In the genomic region with DNA sequence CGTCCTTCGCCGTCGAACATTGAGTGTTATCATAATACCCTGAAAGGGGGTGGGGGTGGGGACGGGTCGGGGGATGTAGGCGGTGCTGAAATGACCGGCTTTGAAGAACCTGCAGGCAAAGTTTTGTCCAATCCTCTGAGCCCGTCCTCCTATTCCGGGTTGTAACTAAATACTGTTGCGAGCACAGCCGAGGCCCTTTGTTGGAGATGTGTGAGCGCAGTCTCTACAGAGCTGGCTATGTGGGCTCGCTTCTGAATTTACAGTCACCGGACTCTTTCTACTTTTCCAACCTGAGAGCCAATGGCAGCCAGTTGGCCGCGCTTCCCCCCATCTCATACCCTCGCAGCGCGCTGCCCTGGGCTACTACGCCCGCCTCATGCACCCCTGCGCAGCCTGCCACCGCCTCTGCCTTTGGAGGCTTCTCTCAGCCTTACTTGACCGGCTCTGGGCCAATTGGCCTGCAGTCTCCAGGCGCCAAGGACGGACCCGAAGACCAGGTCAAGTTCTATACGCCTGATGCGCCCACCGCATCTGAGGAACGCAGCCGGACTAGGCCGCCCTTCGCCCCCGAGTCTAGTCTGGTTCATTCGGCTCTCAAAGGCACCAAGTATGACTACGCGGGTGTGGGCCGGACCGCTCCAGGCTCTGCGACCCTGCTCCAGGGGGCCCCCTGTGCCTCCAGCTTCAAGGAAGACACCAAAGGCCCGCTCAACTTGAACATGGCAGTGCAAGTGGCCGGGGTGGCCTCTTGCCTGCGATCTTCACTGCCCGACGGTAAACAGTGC, we compare ENCODE assay signal across 24 mouse cellular contexts. TPM values are rescaled to one million over a fixed set of nuclear protein-coding genes. Genes with fewer than 3 reads are reported as not detected.
DNase-seq lines count a peak whose midpoint lies in the region; ATAC-seq and TF ChIP-seq lines count a peak whose summit lies in the region.
"Had no signal": no experiment of that assay in that cellular context is flagged by ENCODE, and none has a peak within 500 bp of the region (broad histone marks: within the 10 kb centered on the region; RNA-seq: fewer than 3 reads in every experiment).

A gene (plus strand): TSS at position 133 of the 785 bp plus-strand sequence.

- intact Hi-C loops in left cerebral cortex, adult 2 months (cut with DNase I), result no loop called here

- no peaks in the 10 kb centered on the region for H3K9me3 ChIP-seq in kidney, embryonic 15.5 days (replicated peaks)
- H3K9me3 ChIP-seq in neural tube, embryonic 11.5 days (ENCODE audit: control insufficient read depth, low read length), result no peaks in the 10 kb centered on the region
- no peaks in the 10 kb centered on the region for H3K9me3 ChIP-seq in neural tube, embryonic 13.5 days
- H3K9me3 ChIP-seq: midbrain, embryonic 13.5 days had no signal

- H3K4me1 ChIP-seq in kidney, embryonic 15.5 days, result peaks cover 72% of the 10 kb centered on the region
- H3K4me1 ChIP-seq in neural tube, embryonic 11.5 days (ENCODE audit: control insufficient read depth, insufficient read depth, low read length), result 0 out of 2 replicates have a peak, but pooled peaks cover 6% of the 10 kb centered on the region
- H3K4me1 ChIP-seq in neural tube, embryonic 13.5 days (replicated peaks), result peaks cover 8% of the 10 kb centered on the region

- TF ChIP-seq CTCF in left cerebral cortex, adult 2 months (IDR thresholded peaks at IDR 0.05), result no peak

- 6% methylated on average over 47 of the region's 47 CpGs for WGBS in kidney, embryonic 15.5 days
- WGBS in neural tube, embryonic 11.5 days, result 1% methylated on average over 47 of the region's 47 CpGs
- 2% methylated on average over 47 of the region's 47 CpGs for WGBS in neural tube, embryonic 13.5 days

- H3K9ac ChIP-seq in kidney, embryonic 15.5 days, result peak within 1 kb of the TSS; percentile 37; the same call in 1 of the 2 replicates
- no peak within 1 kb of the TSS for H3K9ac ChIP-seq in neural tube, embryonic 11.5 days (ENCODE audit: low read length)
- H3K9ac ChIP-seq in neural tube, embryonic 13.5 days, result no peak within 1 kb of the TSS
- H3K9ac ChIP-seq: liver, postnatal 0 days; midbrain, embryonic 13.5 days had no signal

- H3K27me3 ChIP-seq in kidney, embryonic 15.5 days, result peaks cover 81% of the 10 kb centered on the region
- peaks cover 98% of the 10 kb centered on the region for H3K27me3 ChIP-seq in neural tube, embryonic 11.5 days (ENCODE audit: control insufficient read depth, insufficient read depth, low read length)
- peaks cover 100% of the 10 kb centered on the region for H3K27me3 ChIP-seq in neural tube, embryonic 13.5 days

- no peaks in the 10 kb centered on the region for H3K36me3 ChIP-seq in kidney, embryonic 15.5 days
- no peaks in the 10 kb centered on the region for H3K36me3 ChIP-seq in neural tube, embryonic 11.5 days (ENCODE audit: control insufficient read depth, insufficient read depth, low read length)
- H3K36me3 ChIP-seq in neural tube, embryonic 13.5 days, result no peaks in the 10 kb centered on the region
- H3K36me3 ChIP-seq: midbrain, embryonic 13.5 days had no signal

- ATAC-seq in kidney, embryonic 15.5 days (replicated peaks; ENCODE audit: low FRiP score), result peak; percentile 7; the same call in 1 of the 2 replicates
- no peak for ATAC-seq in neural tube, embryonic 11.5 days (ENCODE audit: insufficient read depth, low FRiP score, low TSS enrichment)
- ATAC-seq in neural tube, embryonic 13.5 days (ENCODE audit: low read depth), result no peak
- ATAC-seq: CD4-positive, CD25-positive, alpha-beta regulatory T cell, adult 4 months; inflammation-experienced regulatory T-cells, adult 6 months; liver, postnatal 0 days; midbrain, embryonic 13.5 days had no signal

- peak within 1 kb of the TSS; percentile 28 for H3K4me3 ChIP-seq in kidney, embryonic 15.5 days (replicated peaks)
- peak within 1 kb of the TSS; percentile 15 for H3K4me3 ChIP-seq in neural tube, embryonic 11.5 days (ENCODE audit: low read depth, low read length)
- peak within 1 kb of the TSS; percentile 14 for H3K4me3 ChIP-seq in neural tube, embryonic 13.5 days
- no peak within 1 kb of the TSS for H3K4me3 ChIP-seq in left cerebral cortex, adult 2 months
- H3K4me3 ChIP-seq: midbrain, embryonic 13.5 days had no signal

- peak within 1 kb of the TSS; percentile 49 for H3K4me2 ChIP-seq in kidney, embryonic 15.5 days
- peak within 1 kb of the TSS; percentile 13 for H3K4me2 ChIP-seq in neural tube, embryonic 11.5 days (ENCODE audit: low read depth)
- H3K4me2 ChIP-seq in neural tube, embryonic 13.5 days, result peak within 1 kb of the TSS; percentile 29
- H3K4me2 ChIP-seq: heart, embryonic 11.5 days; midbrain, embryonic 13.5 days had no signal

- peak within 1 kb of the TSS; percentile 82 for H3K27ac ChIP-seq in kidney, embryonic 15.5 days
- H3K27ac ChIP-seq in neural tube, embryonic 11.5 days (ENCODE audit: low read depth, low read length), result no peak within 1 kb of the TSS
- H3K27ac ChIP-seq in neural tube, embryonic 13.5 days (replicated peaks), result no peak within 1 kb of the TSS
- H3K27ac ChIP-seq in left cerebral cortex, adult 2 months, result no peak within 1 kb of the TSS
- H3K27ac ChIP-seq: midbrain, embryonic 13.5 days had no signal

- DNase-seq in kidney, adult 11 months, result no peak
- DNase-seq in neural tube, embryonic 11.5 days (ENCODE audit: low spot score), result peak; percentile 38
- DNase-seq in neural tube, embryonic 10.5 days (ENCODE audit: extremely low spot score, low spot score), result no peak
- DNase-seq in forelimb bud, embryonic 11.5 days (ENCODE audit: low read depth, low spot score), result peak; percentile 74
- no peak for DNase-seq in adrenal gland, adult 18-20 months (ENCODE audit: low spot score in 2 of 2)
- no peak for DNase-seq in left cerebral cortex, adult 2 months (ENCODE audit: extremely low spot score in 1 of 2, low spot score in 2 of 2)
- DNase-seq: cerebellum, postnatal 36 days; gastrocnemius, postnatal 14 days; liver, postnatal 0 days; thymus, postnatal 25 days had no signal

RNA-seq across cellular contexts. Expression of the gene that starts here (rescaled TPM):
- polyA plus RNA-seq in kidney, embryonic 15.5 days (2015; fragmentation: Nextera tagmentation; extraction: Ambion mirVana), result 5.4 and 6.4 TPM in 2 replicates
- polyA plus RNA-seq in neural tube, embryonic 11.5 days (2014; fragmentation: Nextera tagmentation; extraction: Ambion mirVana), result 2.1 TPM in 2 replicates
- polyA plus RNA-seq in neural tube, embryonic 13.5 days (2015; fragmentation: Nextera tagmentation; extraction: Ambion mirVana), result 0.50 and 1.7 TPM in 2 replicates
- not detected for total RNA-seq in adrenal gland, adult 18-20 months (2021)
- total RNA-seq in left cerebral cortex, adult 2 months (2021), result not detected
- total RNA-seq: adrenal gland, postnatal 4 days; gastrocnemius, postnatal 14 days; heart, postnatal 25 days; layer of hippocampus, postnatal 14 days; left cerebral cortex, postnatal 25 days; neutrophil, adult 5-6 weeks had no signal
- polyA plus RNA-seq: CD4-positive, CD25-positive, alpha-beta regulatory T cell, adult 4 months; embryonic facial prominence, embryonic 11.5 days; frontal cortex, adult 2 months; heart, embryonic 11.5 days; inflammation-experienced regulatory T-cells, adult 6 months; liver, postnatal 0 days; midbrain, embryonic 13.5 days; spleen, adult 2 months had no signal

Comparison
In these comparisons a context has a peak if more than half of its experiments do, and no peak if none do; other contexts are left out.
1. DNase-seq: peak in neural tube, embryonic 11.5 days (single experiment) and forelimb bud, embryonic 11.5 days (single experiment); none in kidney, adult 11 months (single experiment), neural tube, embryonic 10.5 days (single experiment), adrenal gland, adult 18-20 months (0 of 2) and left cerebral cortex, adult 2 months (0 of 2).
2. Peak in every context shown above with its lines, with median percentiles within 50 percentile points of each other: H3K4me2 ChIP-seq.